Mouse (Mus musculus): ENCODE measurements around the gene Mast4.
"Not testable (repeated sequence)": the region's sequence is repeated elsewhere in the genome, so short reads cannot be mapped to it uniquely, and the experiment has no call there.

The Mast4 gene

GRCm38 (mm10) chr13:103334392-103334686, at the start of gene Mast4:
Mast4 (minus strand) TSS chr13:103334497.
- peak; percentile 61 for DNase-seq

- DNase-seq, result no peak
Observed at GRCm38 (mm10) chr13:103374495-103374894, 40.2 kb upstream of the Mast4 start.

- DNase-seq, result no peak
Observed at GRCm38 (mm10) chr13:103369194-103369593, 34.9 kb upstream of the Mast4 start.

DNA sequence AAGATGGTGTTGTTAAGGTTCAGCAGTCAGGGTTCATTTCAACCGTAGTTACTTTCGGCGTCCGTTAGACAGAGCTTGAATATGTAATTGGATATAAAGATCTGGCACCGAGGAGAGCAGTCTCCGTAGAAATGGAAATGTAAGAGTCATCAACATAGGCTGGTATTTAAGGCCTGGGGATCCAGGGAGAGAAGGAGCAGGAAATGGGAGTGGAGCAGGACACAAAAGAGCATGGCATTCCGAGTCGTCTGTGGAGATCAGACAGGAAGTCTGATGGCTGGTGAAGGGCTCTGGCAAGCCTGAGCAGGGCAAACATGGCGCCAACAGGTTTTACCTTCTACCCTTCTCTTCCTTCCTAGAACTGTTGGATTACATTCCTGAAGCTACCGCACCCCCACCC, 28.9 kb upstream of the Mast4 start:
- DNase-seq, result no peak

DNA sequence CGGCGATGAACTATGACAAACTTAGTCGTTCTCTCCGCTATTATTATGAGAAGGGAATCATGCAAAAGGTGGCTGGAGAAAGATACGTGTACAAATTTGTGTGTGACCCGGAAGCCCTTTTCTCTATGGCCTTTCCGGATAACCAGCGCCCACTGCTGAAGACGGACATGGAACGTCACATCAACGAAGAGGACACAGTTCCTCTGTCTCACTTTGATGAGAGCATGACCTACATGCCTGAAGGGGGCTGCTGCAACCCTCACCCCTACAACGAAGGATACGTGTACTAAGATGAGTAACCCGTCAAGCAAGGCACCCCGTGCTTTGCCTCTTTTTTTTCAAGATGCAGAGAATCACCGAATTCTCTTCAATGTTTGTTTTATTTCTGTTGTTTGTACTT, 23.1 kb upstream of the Mast4 start:
- DNase-seq, result not testable (repeated sequence)

- DNase-seq, result not testable (repeated sequence)
Observed at GRCm38 (mm10) chr13:103356909-103357308, 22.6 kb upstream of the Mast4 start.

- no peak for DNase-seq
Observed at GRCm38 (mm10) chr13:103354737-103355136, 20.4 kb upstream of the Mast4 start.

DNA sequence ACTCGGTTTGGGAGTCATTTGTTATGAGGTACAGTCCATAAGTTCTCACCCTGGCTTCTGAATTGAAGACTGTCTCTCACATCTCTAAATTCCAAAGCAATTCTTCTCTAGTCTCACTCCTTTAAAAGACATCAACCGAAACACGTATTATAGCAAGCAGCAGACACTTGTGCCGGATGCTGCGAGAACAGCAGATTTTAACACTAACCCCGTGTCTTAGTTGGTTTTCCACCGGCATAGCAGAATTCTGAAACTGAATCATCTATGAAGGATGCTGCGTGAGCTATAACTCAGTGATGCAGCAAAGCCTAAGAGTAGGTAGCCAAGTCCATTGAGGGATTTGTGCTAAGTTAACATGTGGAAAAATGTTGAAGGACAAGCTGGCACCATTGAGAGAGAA, 10.5 kb upstream of the Mast4 start:
- no peak for DNase-seq

GRCm38 (mm10) chr13:103344006-103344720, 9.9 kb upstream of the Mast4 start:
- DNase-seq, result no peak

- DNase-seq, result no peak
Observed at GRCm38 (mm10) chr13:103341031-103341430, 6.7 kb upstream of the Mast4 start.

GRCm38 (mm10) chr13:103338616-103339015, 4.3 kb upstream of the Mast4 start:
- DNase-seq, result no peak

GRCm38 (mm10) chr13:103336237-103336636, 1.9 kb upstream of the Mast4 start:
- no peak for DNase-seq

GRCm38 (mm10) chr13:103334723-103335458, 594 bp upstream of the Mast4 start:
- DNase-seq, result no peak

- DNase-seq, result peak; percentile 23
Observed at GRCm38 (mm10) chr13:103333601-103334391, 501 bp downstream of the Mast4 start.

DNA sequence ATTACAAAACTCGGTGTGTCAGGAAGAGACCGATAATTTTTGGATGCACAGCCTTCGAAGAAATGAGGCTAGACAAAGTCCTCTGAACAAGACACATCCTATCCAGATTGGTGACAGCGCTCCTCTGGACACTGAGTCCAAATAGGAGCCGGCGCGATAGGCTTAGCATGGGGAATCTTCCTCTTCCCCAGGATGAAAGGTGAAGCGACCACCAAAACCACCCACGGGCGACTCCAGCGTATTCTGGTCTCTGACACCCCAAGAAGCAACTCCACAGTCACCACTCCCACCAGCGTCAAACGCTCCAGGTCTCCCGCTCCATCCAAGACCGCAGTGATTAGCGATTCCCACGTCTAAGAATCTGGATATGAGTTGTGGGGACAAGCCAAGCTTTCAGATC, 1.1 kb downstream of the Mast4 start:
- no peak for DNase-seq

GRCm38 (mm10) chr13:103332731-103333130, 1.6 kb downstream of the Mast4 start:
- no peak for DNase-seq

- DNase-seq, result no peak
Observed at GRCm38 (mm10) chr13:103331096-103331495, 3.2 kb downstream of the Mast4 start.

DNA sequence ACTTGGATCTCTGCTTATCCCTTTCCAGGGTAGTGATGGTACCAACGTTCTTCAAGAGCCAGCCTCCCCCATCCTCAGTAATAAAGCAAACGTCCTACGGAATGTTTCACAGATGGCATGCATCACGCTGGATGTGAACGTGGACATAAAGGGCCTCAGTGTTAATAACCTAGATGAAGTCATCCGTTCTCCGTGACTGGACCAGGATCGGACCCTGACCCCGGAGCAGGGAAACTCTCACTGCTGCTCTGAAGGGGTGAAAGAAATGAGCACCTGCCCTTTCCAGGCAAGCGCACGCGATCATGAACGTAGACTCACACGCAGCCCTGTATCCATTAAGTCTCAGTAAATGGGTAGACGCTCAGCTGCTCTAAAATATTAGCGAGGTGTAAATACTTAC, 6.0 kb downstream of the Mast4 start:
- no peak for DNase-seq

- DNase-seq, result no peak
Observed at GRCm38 (mm10) chr13:103327843-103328242, 6.5 kb downstream of the Mast4 start.

- DNase-seq, result no peak
Observed at GRCm38 (mm10) chr13:103326186-103326585, 8.1 kb downstream of the Mast4 start.

GRCm38 (mm10) chr13:103319881-103320280, 14.4 kb downstream of the Mast4 start:
- DNase-seq, result no peak

GRCm38 (mm10) chr13:103319317-103319716, 15.0 kb downstream of the Mast4 start:
- DNase-seq, result no peak

DNA sequence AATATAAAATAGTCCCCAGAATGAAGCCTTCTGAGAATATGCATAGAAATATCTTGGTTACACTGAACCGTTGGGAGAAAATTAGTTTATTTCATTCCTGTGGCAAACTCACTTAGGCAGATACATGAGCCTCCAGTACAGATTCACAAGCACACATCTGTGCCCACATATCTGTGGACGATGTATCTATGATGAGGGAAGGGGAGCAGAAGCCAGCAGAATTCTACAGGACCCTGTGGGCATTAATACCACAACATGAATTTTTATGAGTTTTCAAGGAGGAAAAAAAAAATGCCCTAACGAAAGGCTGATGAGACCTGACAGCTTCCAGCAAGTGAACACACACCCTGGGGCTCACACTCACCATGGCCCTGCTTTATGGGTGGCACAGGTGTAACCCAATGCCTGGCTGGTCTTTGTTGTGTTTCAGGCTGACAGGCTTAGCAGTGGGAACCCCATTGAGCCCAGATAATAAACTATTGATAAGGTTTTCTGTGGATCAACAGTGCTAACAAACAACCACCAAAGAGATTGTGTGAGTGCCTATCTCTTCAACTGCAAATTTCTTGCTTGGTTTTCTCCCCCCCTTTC, 17.4 kb downstream of the Mast4 start:
- DNase-seq, result no peak
